Mouse (Mus musculus) ES-E14 (cell line): Measurements from ENCODE around the gene Hist1h4f. TPM values are rescaled to one million over a fixed set of nuclear protein-coding genes. Genes with fewer than 3 reads are reported as not detected.
"Not testable (repeated sequence)": the region's sequence is repeated elsewhere in the genome, so short reads cannot be mapped to it uniquely, and the experiment has no call there.

Experiments used
- DNase-seq: peaks from one replicate; pipeline ENCODE4 v3.0.0-alpha.2; 2013; ENCODE audit warnings: low read depth, low spot score
- H3K27ac ChIP-seq: 2 replicates; pipeline ENCODE4 v1.5.1; 2012; ENCODE audit warnings: low read depth, mild to moderate bottlenecking, low read length, moderate library complexity, mixed read lengths; ENCODE audit not compliant: poor library complexity, insufficient read depth, severe bottlenecking
- H3K36me3 ChIP-seq: 2 replicates; pipeline ENCODE4 v1.6.1; 2012; ENCODE audit warnings: mild to moderate bottlenecking, low read length, moderate library complexity, mixed read lengths; ENCODE audit not compliant: control insufficient read depth, poor library complexity, insufficient read depth, severe bottlenecking
- H3K4me1 ChIP-seq, 2 experiments: fragments of 150-350 bp in 1 of 2; sonication (generic) in 1 of 2; 2 replicates each; pipeline ENCODE4 v1.6.1; 2012; ENCODE audit warnings: low read length in 2 of 2, mild to moderate bottlenecking in 1 of 2, mixed read lengths in 1 of 2; ENCODE audit not compliant: control insufficient read depth in 2 of 2, insufficient read depth in 2 of 2, poor library complexity in 1 of 2
- H3K4me3 ChIP-seq, 2 experiments: fragments of 150-350 bp in 1 of 2; sonication (generic) in 1 of 2; 2 replicates each; pipeline ENCODE4 v1.5.1; 2012; ENCODE audit warnings: low read length in 2 of 2, low read depth in 1 of 2, mild to moderate bottlenecking in 1 of 2, mixed read lengths in 1 of 2; ENCODE audit not compliant: insufficient read depth in 1 of 2, poor library complexity in 1 of 2, severe bottlenecking in 1 of 2
- H3K9ac ChIP-seq: 2 replicates; pipeline ENCODE4 v1.6.1; 2012; ENCODE audit warnings: low read depth, mild to moderate bottlenecking, low read length, mixed read lengths; ENCODE audit not compliant: poor library complexity, insufficient read depth, severe bottlenecking
- H3K9me3 ChIP-seq: fragments of 150-350 bp; sonication (generic); 2 replicates; pipeline ENCODE4 v1.6.1; 2012; ENCODE audit warnings: low read depth, mild to moderate bottlenecking, low read length; ENCODE audit not compliant: control insufficient read depth, insufficient read depth
- CHD2 ChIP-seq: IDR thresholded peaks from 2 replicates; pipeline ENCODE4 v1.6.1; 2014; ENCODE audit warnings: mild to moderate bottlenecking, low read depth, low read length, inconsistent platforms
- HCFC1 ChIP-seq: IDR thresholded peaks from 2 replicates; pipeline ENCODE4 v1.6.1; 2012; ENCODE audit warnings: low read length, inconsistent platforms, borderline replicate concordance; ENCODE audit not compliant: insufficient read depth
- MAFK ChIP-seq: IDR thresholded peaks from 2 replicates; pipeline ENCODE4 v1.6.1; 2014; ENCODE audit warnings: mild to moderate bottlenecking, low read depth, low read length, inconsistent platforms; ENCODE audit not compliant: insufficient read depth
- ZC3H11A ChIP-seq: IDR thresholded peaks from 2 replicates; pipeline ENCODE4 v1.6.1; 2012; ENCODE audit warnings: low read depth, mild to moderate bottlenecking, inconsistent platforms, low read length, borderline replicate concordance
- ZNF384 ChIP-seq: IDR thresholded peaks from 2 replicates; pipeline ENCODE4 v1.6.1; 2012; ENCODE audit warnings: low read depth, low read length, inconsistent platforms
- in situ Hi-C, 2 experiments: fragments of 600-800 bp; cut with MboI; formaldehyde crosslinking; loops; one replicate each; pipeline ENCODE4 v1.15.1; 2025; ENCODE audit warnings: low sequenced_read_pairs in 2 of 2, inconsistent platforms in 1 of 2; ENCODE audit not compliant: unreplicated experiment in 2 of 2
- total RNA-seq: library from RNA; depleted of rRNA; stranded (reverse); fragments of 300-350 nt; gene quantifications from 2 replicates; pipeline ENCODE4 v1.2.3, GENCODE M21; 2012

Gene Hist1h4f
- total RNA-seq, 1 experiment = 2,172 TPM

GRCm38 (mm10) chr13:23538249-23538648 lies 13.2 kb downstream of the Hist1h4f start:
- H3K27ac ChIP-seq = no peak overlapping the region
- DNase-seq = no peak
- peak overlapping the region; percentile 51; the same call in 1 of the 2 replicates for H3K9ac ChIP-seq
- in situ Hi-C loops = loop anchor here in 1 of 2 experiments (25.0 kb wide), 1 partner anchor 1501 kb away; the partner anchor contains the start of genes Hist1h2ag, Hist1h2ah, Hist1h2bj and Hist1h2bk
- H3K4me3 ChIP-seq = peak overlapping the region in 1 of 2 experiments; percentile 28; a peak in 1 of 4 replicates
- H3K9me3 ChIP-seq = no peaks in the 10 kb centered on the region
- no peak for TF ChIP-seq ZNF384
- TF ChIP-seq ZC3H11A = no peak
- TF ChIP-seq HCFC1 = no peak
- no peak for TF ChIP-seq CHD2
- no peak for TF ChIP-seq MAFK
- no peaks in the 10 kb centered on the region for H3K4me1 ChIP-seq
- no peaks in the 10 kb centered on the region for H3K36me3 ChIP-seq

DNA sequence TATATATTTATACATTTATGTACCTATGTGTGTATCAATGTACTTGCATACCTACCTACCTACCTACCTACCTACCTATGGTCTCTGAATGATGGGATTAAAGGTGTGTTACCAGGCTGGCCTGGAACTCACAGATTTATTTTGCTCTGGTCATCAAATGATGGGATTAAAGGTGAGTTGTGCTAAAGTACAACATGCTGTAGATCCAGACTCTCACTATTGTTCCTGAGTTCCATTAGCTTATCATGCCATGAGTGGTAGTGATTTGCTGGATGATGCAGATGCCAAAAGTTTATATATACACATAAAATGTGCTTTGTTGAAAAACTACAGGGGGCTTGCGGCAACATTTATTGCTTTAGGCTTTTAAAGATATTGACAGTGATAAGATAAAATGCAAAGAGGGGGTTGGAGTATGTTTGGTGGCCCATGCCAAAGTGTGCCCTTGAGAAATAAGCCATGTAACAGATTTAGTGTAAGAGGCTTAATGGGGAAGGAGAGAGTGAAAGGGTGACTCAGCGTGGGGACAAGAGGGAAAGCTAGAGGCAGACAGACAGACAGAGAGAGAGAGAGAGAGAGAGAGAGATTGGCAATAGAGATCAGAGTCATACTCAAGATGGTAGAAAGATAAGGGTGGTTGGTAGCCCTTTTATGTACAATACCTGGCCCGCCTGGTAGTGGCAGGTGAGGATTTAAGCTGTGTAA lies 14.3 kb downstream of the Hist1h4f start:
- H3K9ac ChIP-seq = no peak overlapping the region; the same call in 1 of the 2 replicates
- no peaks in the 10 kb centered on the region for H3K36me3 ChIP-seq
- TF ChIP-seq ZC3H11A (no peak), HCFC1 (no peak), ZNF384 (no peak)
- no peak for DNase-seq
- H3K4me1 ChIP-seq = no peaks in the 10 kb centered on the region
- in situ Hi-C loops = loop anchor here in 1 of 2 experiments (25.0 kb wide), 1 partner anchor 1500 kb away; the partner anchor contains the start of genes Hist1h2ag, Hist1h2ah, Hist1h2bj and Hist1h2bk
- no peak overlapping the region; the same call in 1 of the 2 replicates for H3K27ac ChIP-seq
- peak overlapping the region; percentile 19 to 64; a peak in 2 of 4 replicates for H3K4me3 ChIP-seq
- no peaks in the 10 kb centered on the region for H3K9me3 ChIP-seq

DNA sequence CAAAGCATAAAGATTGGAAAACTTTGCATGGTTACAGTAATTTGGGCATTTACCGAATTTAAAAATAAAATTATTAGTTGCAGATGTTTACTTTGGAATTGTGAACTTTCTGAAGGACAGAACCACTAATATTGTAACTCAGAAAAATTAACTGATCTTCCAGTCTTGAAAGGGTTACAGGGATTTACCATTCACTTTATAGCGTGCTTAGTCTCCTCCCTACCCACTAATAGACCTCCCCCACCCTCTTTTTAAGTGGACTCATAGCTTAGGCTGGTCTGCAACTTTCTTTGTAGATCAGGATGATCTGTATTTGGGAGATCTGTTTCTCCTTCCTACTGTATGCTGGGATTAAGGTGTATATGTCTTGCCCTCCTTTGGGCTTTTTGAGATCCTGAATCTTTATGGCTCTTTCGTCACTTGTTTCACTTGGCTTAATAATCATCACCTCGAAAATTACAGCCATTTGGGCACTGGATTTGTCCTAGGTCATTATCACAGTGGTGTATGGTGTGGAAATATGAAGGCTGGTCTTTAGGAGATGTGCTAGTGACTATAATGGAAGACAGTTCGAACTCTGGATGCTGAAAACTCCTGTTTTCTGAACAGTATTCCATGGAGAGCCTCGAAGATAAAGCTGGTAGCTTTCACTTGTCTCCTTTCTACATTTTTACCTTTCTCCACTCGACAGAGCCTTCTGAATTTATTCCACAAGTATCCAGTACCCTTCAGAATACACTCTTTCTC lies 15.2 kb downstream of the Hist1h4f start:
- H3K4me1 ChIP-seq = peaks cover 0 to 2% of the 10 kb centered on the region in 2 experiments; a peak in 1 of 4 replicates
- no peaks in the 10 kb centered on the region for H3K36me3 ChIP-seq
- H3K4me3 ChIP-seq = peak overlapping the region; percentile 64 to 79
- no peaks in the 10 kb centered on the region for H3K9me3 ChIP-seq
- no peak for TF ChIP-seq HCFC1
- no peak for TF ChIP-seq ZNF384
- TF ChIP-seq ZC3H11A = no peak
- no peak for TF ChIP-seq MAFK
- TF ChIP-seq CHD2 = no peak
- H3K9ac ChIP-seq = peak overlapping the region; percentile 60; the same call in 1 of the 2 replicates
- H3K27ac ChIP-seq = peak overlapping the region; percentile 87; the same call in 1 of the 2 replicates
- no peak for DNase-seq
- in situ Hi-C loops = loop anchor here in 1 of 2 experiments (25.0 kb wide), 1 partner anchor 1499 kb away; the partner anchor contains the start of genes Hist1h2ag, Hist1h2ah, Hist1h2bj and Hist1h2bk

DNA sequence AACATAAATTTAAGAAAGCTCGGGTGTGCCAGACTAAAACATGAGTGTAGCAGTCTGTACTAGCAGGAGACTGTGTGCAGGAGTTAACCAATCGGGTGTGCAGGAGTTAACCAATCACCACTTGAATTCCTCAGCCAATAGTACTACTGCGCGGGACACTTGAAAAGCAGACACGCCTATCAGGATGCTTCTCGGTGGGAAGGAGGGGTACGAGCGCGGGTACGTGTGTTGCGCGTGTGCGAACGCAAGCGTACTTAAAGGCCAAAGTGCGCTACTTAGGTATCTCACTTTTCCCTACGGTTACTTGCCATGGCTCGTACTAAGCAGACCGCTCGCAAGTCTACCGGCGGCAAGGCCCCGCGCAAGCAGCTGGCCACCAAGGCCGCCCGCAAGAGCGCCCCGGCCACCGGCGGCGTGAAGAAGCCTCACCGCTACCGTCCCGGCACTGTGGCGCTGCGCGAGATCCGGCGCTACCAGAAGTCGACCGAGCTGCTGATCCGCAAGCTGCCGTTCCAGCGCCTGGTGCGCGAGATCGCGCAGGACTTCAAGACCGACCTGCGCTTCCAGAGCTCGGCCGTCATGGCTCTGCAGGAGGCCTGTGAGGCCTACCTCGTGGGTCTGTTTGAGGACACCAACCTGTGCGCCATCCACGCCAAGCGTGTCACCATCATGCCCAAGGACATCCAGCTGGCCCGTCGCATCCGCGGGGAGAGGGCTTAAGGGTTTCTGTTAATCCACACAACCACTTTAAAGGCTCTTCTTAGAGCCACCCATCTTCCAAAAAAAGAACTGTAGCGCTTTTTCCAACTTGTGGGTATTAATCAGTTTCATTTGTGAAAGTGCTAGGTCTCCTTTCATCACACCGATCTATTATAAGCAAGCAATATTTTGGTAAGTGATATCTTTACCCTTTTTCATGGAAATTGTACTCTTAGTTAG lies 16.0 kb downstream of the Hist1h4f start, which contains the start of gene Hist1h3g:
Hist1h3g (plus strand) TSS at position 286 of the 939 bp plus-strand sequence.
- H3K4me1 ChIP-seq, H3K36me3 ChIP-seq, H3K9me3 ChIP-seq: not testable (repeated sequence)
- peak; percentile 92 for DNase-seq
- peak within 1 kb of the TSS; percentile 87 for H3K27ac ChIP-seq
- H3K9ac ChIP-seq = peak within 1 kb of the TSS; percentile 92
- peak within 1 kb of the TSS; percentile 72 to 79 for H3K4me3 ChIP-seq
- TF ChIP-seq HCFC1 (0 out of 2 replicates have a peak, but pooled peaks have one; percentile 37), CHD2 (peak; percentile 86)
- in situ Hi-C loops = loop anchor here in 1 of 2 experiments (25.0 kb wide), 1 partner anchor 1498 kb away; the partner anchor contains the start of genes Hist1h2ag, Hist1h2ah, Hist1h2bj and Hist1h2bk
